28 mouse cellular contexts compared by ENCODE assay signal in the genomic region with DNA sequence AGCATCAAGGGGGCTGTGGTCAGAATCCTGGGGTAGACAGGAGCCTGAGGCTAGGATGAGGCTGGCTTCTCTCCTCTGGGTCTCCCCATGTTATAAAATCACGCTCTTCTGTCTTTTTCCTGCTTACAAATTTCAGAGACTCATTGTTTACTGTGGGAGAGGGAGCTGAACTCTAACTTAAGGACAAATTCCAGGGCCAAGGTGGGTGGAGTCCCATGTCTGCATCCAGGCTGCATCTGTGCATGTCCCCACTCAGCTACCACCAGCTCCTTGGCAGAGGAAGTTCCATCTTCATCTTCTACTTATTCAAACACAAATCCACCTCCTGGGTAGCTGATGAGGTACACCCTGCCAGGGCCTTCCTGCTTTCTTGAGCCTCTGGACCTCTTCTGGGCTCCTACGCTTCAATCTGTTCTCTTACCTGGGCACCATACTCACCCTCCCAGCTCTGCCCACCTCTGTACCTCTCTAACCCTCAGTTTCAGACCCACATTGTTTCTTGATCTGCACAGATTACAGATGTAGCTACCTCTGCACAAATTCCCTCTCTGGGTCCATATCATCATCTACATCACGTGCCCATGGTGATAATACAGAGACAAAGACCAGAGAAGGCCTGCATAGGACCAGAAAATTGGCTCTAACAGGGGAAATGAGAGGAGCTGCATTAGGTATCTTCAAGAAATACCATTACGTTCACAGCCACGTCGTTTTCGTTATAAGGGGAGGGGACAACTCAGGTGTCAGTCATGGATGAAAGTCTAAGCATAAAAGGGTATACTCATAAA. TPM values are rescaled to one million over a fixed set of nuclear protein-coding genes. Genes with fewer than 3 reads are reported as not detected.
DNase-seq lines count a peak whose midpoint lies in the region; ATAC-seq lines count a peak whose summit lies in the region.
"Had no signal": no experiment of that assay in that cellular context is flagged by ENCODE, and none has a peak within 500 bp of the region (broad histone marks: within the 10 kb centered on the region; RNA-seq: fewer than 3 reads in every experiment).

No protein-coding gene starts in this region.

- no peak overlapping the region for H3K9ac ChIP-seq in heart, embryonic 11.5 days (ENCODE audit: low read depth, low read length)
- H3K9ac ChIP-seq in liver, embryonic 12.5 days: peak overlapping the region; percentile 68
- H3K9ac ChIP-seq: embryonic facial prominence, embryonic 12.5 days; forebrain, postnatal 0 days; hindbrain, embryonic 14.5 days; limb, embryonic 12.5 days; lung, embryonic 15.5 days; midbrain, embryonic 12.5 days; neural tube, embryonic 15.5 days had no signal

- intact Hi-C loops in heart, postnatal 36 days (cut with DNase I): no loop called here

- ATAC-seq in heart, embryonic 11.5 days (replicated peaks; ENCODE audit: insufficient number of reproducible peaks, low FRiP score, low TSS enrichment): no peak
- ATAC-seq in megakaryocyte, adult 5-6 weeks (ENCODE audit: poor library complexity, severe bottlenecking): no peak
- ATAC-seq in liver, embryonic 12.5 days: no peak
- ATAC-seq: forebrain, postnatal 0 days; inflammation-experienced regulatory T-cells, adult 6 months had no signal

- H3K4me2 ChIP-seq in heart, embryonic 11.5 days: peak overlapping the region; percentile 51; the same call in 1 of the 2 replicates
- H3K4me2 ChIP-seq in liver, embryonic 12.5 days: peak overlapping the region; percentile 66
- H3K4me2 ChIP-seq: embryonic facial prominence, embryonic 12.5 days; hindbrain, embryonic 14.5 days; limb, embryonic 12.5 days; lung, embryonic 15.5 days; midbrain, embryonic 12.5 days; neural tube, embryonic 15.5 days had no signal

- H3K9me3 ChIP-seq in heart, embryonic 11.5 days (replicated peaks; ENCODE audit: control insufficient read depth, low read length): no peaks in the 10 kb centered on the region
- H3K9me3 ChIP-seq in megakaryocyte, embryonic 14.5 days: no peaks in the 10 kb centered on the region
- H3K9me3 ChIP-seq in liver, embryonic 12.5 days (replicated peaks): no peaks in the 10 kb centered on the region
- H3K9me3 ChIP-seq: embryonic facial prominence, embryonic 12.5 days; G1E; limb, embryonic 12.5 days; lung, embryonic 15.5 days; midbrain, embryonic 12.5 days; neural tube, embryonic 15.5 days had no signal

- no peak for DNase-seq in heart, postnatal 36 days
- no peak for DNase-seq in embryo, embryonic 10 days (ENCODE audit: low spot score)
- DNase-seq in cerebellum, adult 9-10 months: no peak
- DNase-seq: adrenal gland, adult 8-10 months; B cell, adult 2 months; cerebellum, adult 11-12 months; cerebellum, postnatal 14 days; forebrain, postnatal 0 days; gastrocnemius, postnatal 14 days; heart, adult 18-20 months; kidney, adult 18-20 months; lung, postnatal 4 days; right cerebral cortex, adult 18-20 months; right cerebral cortex, postnatal 4 days; thymus, postnatal 36 days had no signal

- H3K27me3 ChIP-seq in heart, embryonic 11.5 days (ENCODE audit: control insufficient read depth, insufficient read depth, low read length): no peaks in the 10 kb centered on the region
- no peaks in the 10 kb centered on the region for H3K27me3 ChIP-seq in megakaryocyte, embryonic 14.5 days (replicated peaks)
- H3K27me3 ChIP-seq in liver, embryonic 12.5 days (replicated peaks): no peaks in the 10 kb centered on the region
- H3K27me3 ChIP-seq: CH12.LX; embryonic facial prominence, embryonic 12.5 days; limb, embryonic 12.5 days; lung, embryonic 15.5 days; midbrain, embryonic 12.5 days; neural tube, embryonic 15.5 days had no signal

- no peak overlapping the region for H3K4me3 ChIP-seq in heart, embryonic 11.5 days (ENCODE audit: low read depth, low read length)
- peak overlapping the region; percentile 77 for H3K4me3 ChIP-seq in megakaryocyte, embryonic 14.5 days (replicated peaks)
- peak overlapping the region; percentile 40 for H3K4me3 ChIP-seq in liver, embryonic 12.5 days
- H3K4me3 ChIP-seq: embryonic facial prominence, embryonic 12.5 days; limb, embryonic 12.5 days; lung, embryonic 15.5 days; midbrain, embryonic 12.5 days; neural tube, embryonic 15.5 days had no signal

- H3K36me3 ChIP-seq in heart, embryonic 11.5 days (ENCODE audit: control insufficient read depth, insufficient read depth, low read length): no peaks in the 10 kb centered on the region
- peaks cover 89% of the 10 kb centered on the region for H3K36me3 ChIP-seq in megakaryocyte, embryonic 14.5 days (replicated peaks; ENCODE audit: low read length)
- peaks cover 79% of the 10 kb centered on the region for H3K36me3 ChIP-seq in liver, embryonic 12.5 days
- H3K36me3 ChIP-seq: embryonic facial prominence, embryonic 12.5 days; limb, embryonic 12.5 days; lung, embryonic 15.5 days had no signal

- H3K27ac ChIP-seq in heart, embryonic 11.5 days (ENCODE audit: low read depth, low read length): peak overlapping the region; percentile 84; the same call in 1 of the 2 replicates
- peak overlapping the region; percentile 97 for H3K27ac ChIP-seq in liver, embryonic 12.5 days
- H3K27ac ChIP-seq: embryonic facial prominence, embryonic 12.5 days; hindbrain, embryonic 14.5 days; limb, embryonic 12.5 days; lung, embryonic 15.5 days; midbrain, embryonic 12.5 days; neural tube, embryonic 15.5 days had no signal

- 89% methylated on average over 7 of the region's 7 CpGs for WGBS in heart, embryonic 11.5 days (ENCODE audit: insufficient replicate concordance)
- 85% methylated on average over 7 of the region's 7 CpGs for WGBS in liver, embryonic 12.5 days (ENCODE audit: insufficient replicate concordance)

- H3K4me1 ChIP-seq in heart, embryonic 11.5 days (ENCODE audit: control insufficient read depth, insufficient read depth, low read length): peaks cover 28% of the 10 kb centered on the region
- H3K4me1 ChIP-seq in megakaryocyte, embryonic 14.5 days: peaks cover 100% of the 10 kb centered on the region
- H3K4me1 ChIP-seq in liver, embryonic 12.5 days: peaks cover 100% of the 10 kb centered on the region
- H3K4me1 ChIP-seq: embryonic facial prominence, embryonic 12.5 days; limb, embryonic 12.5 days; lung, embryonic 15.5 days had no signal

RNA-seq across cellular contexts. Expression of gene Slc22a23, which starts 13.4 kb away (rescaled TPM):
- polyA plus RNA-seq in heart, embryonic 11.5 days (2014; fragmentation: Nextera tagmentation; extraction: Ambion mirVana): 7.3 and 8.1 TPM in 2 replicates
- total RNA-seq in heart, postnatal 36 days (2021): 10 to 100 TPM in 1 of 2 experiments, 1 to 10 TPM in 1; 8.6 to 11.9 TPM
- polyA plus RNA-seq in megakaryocyte, embryonic 14.5 days (2012; ENCODE audit: insufficient read depth, low replicate concordance): 33.9 and 61.7 TPM in 2 replicates
- 0.65 and 1.0 TPM in 2 replicates for total RNA-seq in megakaryocyte, adult 5-6 weeks (2015)
- 0.22 and 2.7 TPM in 2 replicates for total RNA-seq in megakaryocyte, adult 5-6 weeks (2017)
- 12.8 and 13.8 TPM in 2 replicates for polyA plus RNA-seq in liver, embryonic 12.5 days (2016; fragmentation: Nextera tagmentation; extraction: Ambion mirVana)
